Mouse (Mus musculus) liver, postnatal 0 days (tissue): ENCODE data around the gene N4bp2l1. TPM values are rescaled to one million over a fixed set of nuclear protein-coding genes. Genes with fewer than 3 reads are reported as not detected.
"Not testable (repeated sequence)": the region's sequence is repeated elsewhere in the genome, so short reads cannot be mapped to it uniquely, and the experiment has no call there.

Source experiments
- ATAC-seq: fragments of 200-750 bp; cut with Nextera tagmentation; 2 replicates; pipeline ENCODE4 v1.8.0; 2017; ENCODE audit warnings: mild to moderate bottlenecking, moderate library complexity
- DNase-seq: peaks from one replicate; pipeline ENCODE4 v3.0.0-alpha.2; 2016
- H3K27ac ChIP-seq: fragments of 300-500 bp; sonication (generic); 2 replicates; pipeline ENCODE4 v1.5.1; 2014; ENCODE audit warnings: antibody characterized with exemption, moderate library complexity, mild to moderate bottlenecking, low read depth
- H3K27me3 ChIP-seq: fragments of 300-500 bp; sonication (generic); 2 replicates; pipeline ENCODE4 v1.6.1; 2014; ENCODE audit warnings: low read length, control low read depth, mixed read lengths; ENCODE audit not compliant: insufficient read depth
- H3K36me3 ChIP-seq: fragments of 300-500 bp; sonication (generic); replicated peaks from 2 replicates; pipeline ENCODE4 v1.6.1; 2014; ENCODE audit warnings: mild to moderate bottlenecking, control low read depth, low read length, moderate library complexity, mixed read lengths; ENCODE audit not compliant: insufficient read depth
- H3K4me1 ChIP-seq: fragments of 300-500 bp; sonication (generic); 2 replicates; pipeline ENCODE4 v1.6.1; 2014; ENCODE audit warnings: antibody characterized with exemption, mild to moderate bottlenecking, control low read depth; ENCODE audit not compliant: insufficient read depth
- H3K4me2 ChIP-seq: fragments of 300-500 bp; sonication (generic); 2 replicates; pipeline ENCODE4 v1.6.1; 2014; ENCODE audit warnings: low read depth, mild to moderate bottlenecking, low read length, moderate library complexity, mixed read lengths
- H3K4me3 ChIP-seq: fragments of 300-500 bp; sonication (generic); 2 replicates; pipeline ENCODE4 v1.5.1; 2014; ENCODE audit warnings: low read depth, low read length
- H3K9ac ChIP-seq: fragments of 300-500 bp; sonication (generic); replicated peaks from 2 replicates; pipeline ENCODE4 v1.6.1; 2014; ENCODE audit warnings: mild to moderate bottlenecking, moderate library complexity
- H3K9me3 ChIP-seq: fragments of 300-500 bp; sonication (generic); 2 replicates; pipeline ENCODE4 v1.6.1; 2016; ENCODE audit warnings: mild to moderate bottlenecking, control low read depth, low read length, mixed read lengths
- CTCF ChIP-seq: sonication (generic); IDR thresholded peaks from 2 replicates; pipeline ENCODE4 v1.5.1; 2016; ENCODE audit warnings: antibody characterized with exemption, low read depth
- EP300 ChIP-seq: IDR thresholded peaks from 2 replicates; pipeline ENCODE4 v1.6.1; 2016; ENCODE audit warnings: antibody characterized with exemption, low read depth, mild to moderate bottlenecking
- WGBS: fragments of 180-500 bp; shearing (Covaris S2); extraction: QIAGEN DNeasy Blood & Tissue Kit; methylation state at CpG from one replicate; pipeline ENCODE4 v1.1.7; 2014; ENCODE audit not compliant: insufficient replicate concordance; 5-methylcytosine and 5-hydroxymethylcytosine counted together
- polyA plus RNA-seq: library from polyadenylated mRNA; unstranded; fragments of >200 nt; fragmentation: Nextera tagmentation; extraction: Ambion mirVana; gene quantifications from 2 replicates; pipeline ENCODE4 v1.2.1, GENCODE M21; 2015

Gene N4bp2l1
- polyA plus RNA-seq, result 34.0 and 39.8 TPM in 2 replicates

DNA sequence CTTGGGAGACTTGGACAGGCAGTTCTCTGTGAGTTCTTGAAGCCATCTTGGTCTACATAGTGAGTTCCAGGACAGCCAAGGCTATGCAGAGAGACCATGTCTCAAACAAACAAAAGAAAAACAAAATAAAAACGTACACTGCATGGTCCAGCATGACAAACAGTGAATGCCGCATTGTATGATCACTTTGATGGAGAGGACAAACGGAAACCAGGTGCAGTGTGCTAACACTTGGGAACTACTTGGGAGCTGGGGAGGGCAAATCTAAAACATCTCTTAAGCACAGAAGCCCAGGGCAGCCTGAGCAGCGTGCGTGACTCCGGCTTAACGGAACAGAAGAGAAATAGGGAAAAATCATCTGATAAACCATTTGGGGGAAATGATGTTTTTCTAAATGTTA, at the start of gene N4bp2l1:
N4bp2l1 (minus strand) TSS at position 101 of the 400 bp plus-strand sequence.
- WGBS, result 88% methylated on average over 7 of the region's 7 CpGs
- ATAC-seq, result no peak
- no peaks in the 10 kb centered on the region for H3K36me3 ChIP-seq
- TF ChIP-seq CTCF (no peak), EP300 (no peak)
- no peaks in the 10 kb centered on the region for H3K27me3 ChIP-seq
- peak within 1 kb of the TSS; percentile 88 for H3K27ac ChIP-seq
- H3K4me2 ChIP-seq, result 0 out of 2 replicates have a peak within 1 kb of the TSS, but pooled peaks have one; percentile 70
- no peak for DNase-seq
- peaks cover 44% of the 10 kb centered on the region for H3K4me1 ChIP-seq
- no peaks in the 10 kb centered on the region for H3K9me3 ChIP-seq
- H3K4me3 ChIP-seq, result no peak within 1 kb of the TSS
- H3K9ac ChIP-seq, result no peak within 1 kb of the TSS; the same call in 1 of the 2 replicates

DNA sequence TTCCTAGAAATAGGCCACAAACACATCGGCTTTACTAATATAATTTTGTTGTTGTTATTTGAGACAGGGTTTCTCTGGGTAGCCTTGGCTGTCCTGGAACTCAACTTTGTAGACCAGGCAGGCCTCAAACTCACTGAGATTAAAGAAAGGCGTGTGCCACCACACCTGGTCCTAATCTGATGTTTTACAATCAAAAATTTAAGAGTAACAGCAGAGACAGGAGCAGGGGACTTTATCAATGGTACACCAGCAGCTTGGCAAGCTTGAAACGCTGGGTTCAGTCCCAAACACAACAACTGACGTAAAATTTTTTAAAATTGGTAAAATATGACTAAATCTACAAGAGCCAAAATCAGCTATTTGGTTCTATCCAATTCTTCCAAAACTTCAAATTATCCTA, 47.9 kb upstream of the N4bp2l1 start:
- no peak overlapping the region for H3K4me2 ChIP-seq
- ATAC-seq (peak; percentile 26; the same call in 1 of the 2 replicates), DNase-seq (no peak)
- WGBS, result 63% methylated on average over 4 of the region's 4 CpGs
- H3K4me3 ChIP-seq, result no peak overlapping the region
- peaks cover 49% of the 10 kb centered on the region for H3K36me3 ChIP-seq
- H3K27me3 ChIP-seq, result no peaks in the 10 kb centered on the region
- no peak overlapping the region for H3K9ac ChIP-seq
- no peak overlapping the region for H3K27ac ChIP-seq
- TF ChIP-seq EP300 (peak; percentile 57; the same call in 1 of the 2 replicates), CTCF (no peak)
- no peaks in the 10 kb centered on the region for H3K9me3 ChIP-seq
- peaks cover 5% of the 10 kb centered on the region; the same call in 1 of the 2 replicates for H3K4me1 ChIP-seq

DNA sequence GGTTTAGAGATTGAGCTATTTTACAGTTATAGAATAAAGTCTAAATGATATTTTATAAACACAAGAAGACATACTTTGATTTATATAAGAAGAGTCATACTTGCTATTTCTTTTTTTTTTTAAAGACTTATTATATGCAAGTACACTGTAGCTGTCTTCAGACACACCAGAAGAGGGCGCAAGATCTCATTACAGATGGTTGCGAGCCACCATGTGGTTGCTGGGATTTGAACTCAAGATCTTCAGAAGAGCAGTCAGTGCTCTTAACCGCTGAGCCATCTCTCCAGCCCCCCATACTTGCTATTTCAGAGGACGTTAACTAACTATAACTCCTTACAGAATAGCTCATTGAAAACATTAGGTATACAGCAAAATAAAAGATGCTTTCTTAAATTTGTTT, 46.4 kb upstream of the N4bp2l1 start:
- WGBS, result 96% methylated on average over 4 of the region's 4 CpGs
- H3K4me2 ChIP-seq, H3K9me3 ChIP-seq, H3K9ac ChIP-seq, H3K27ac ChIP-seq, ATAC-seq, DNase-seq, H3K27me3 ChIP-seq, H3K4me1 ChIP-seq, H3K4me3 ChIP-seq: not testable (repeated sequence)
- peak; percentile 18; the same call in 1 of the 2 replicates for TF ChIP-seq CTCF
- peaks cover 45% of the 10 kb centered on the region for H3K36me3 ChIP-seq

DNA sequence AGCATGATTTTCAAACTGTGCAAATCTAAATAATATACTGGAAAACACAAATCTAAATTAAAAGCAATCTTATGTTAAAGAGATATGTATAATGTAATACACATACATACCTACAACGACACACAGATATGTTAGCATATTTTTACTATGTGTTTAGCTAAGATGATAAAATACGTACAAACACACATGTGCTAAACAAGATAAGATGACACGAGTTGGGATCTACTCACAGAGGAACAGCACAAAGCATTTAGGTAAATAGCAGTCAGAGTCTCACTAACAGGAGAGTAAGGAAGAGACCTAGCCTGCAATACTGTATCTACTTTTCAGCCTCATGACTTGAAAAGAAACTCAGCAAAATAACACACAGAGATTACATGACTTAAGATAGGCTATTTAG, 44.5 kb upstream of the N4bp2l1 start:
- 60% methylated on average over 3 of the region's 3 CpGs for WGBS
- TF ChIP-seq CTCF (no peak), EP300 (peak; percentile 89)
- H3K9me3 ChIP-seq, result no peaks in the 10 kb centered on the region
- H3K36me3 ChIP-seq, result peaks cover 37% of the 10 kb centered on the region
- DNase-seq (no peak), ATAC-seq (peak; percentile 83)
- no peaks in the 10 kb centered on the region for H3K27me3 ChIP-seq
- H3K9ac ChIP-seq, result no peak overlapping the region
- 0 out of 2 replicates have a peak overlapping the region, but pooled peaks have one; percentile 14 for H3K4me2 ChIP-seq
- no peak overlapping the region for H3K27ac ChIP-seq
- no peak overlapping the region for H3K4me3 ChIP-seq
- peaks cover 5% of the 10 kb centered on the region; the same call in 1 of the 2 replicates for H3K4me1 ChIP-seq

DNA sequence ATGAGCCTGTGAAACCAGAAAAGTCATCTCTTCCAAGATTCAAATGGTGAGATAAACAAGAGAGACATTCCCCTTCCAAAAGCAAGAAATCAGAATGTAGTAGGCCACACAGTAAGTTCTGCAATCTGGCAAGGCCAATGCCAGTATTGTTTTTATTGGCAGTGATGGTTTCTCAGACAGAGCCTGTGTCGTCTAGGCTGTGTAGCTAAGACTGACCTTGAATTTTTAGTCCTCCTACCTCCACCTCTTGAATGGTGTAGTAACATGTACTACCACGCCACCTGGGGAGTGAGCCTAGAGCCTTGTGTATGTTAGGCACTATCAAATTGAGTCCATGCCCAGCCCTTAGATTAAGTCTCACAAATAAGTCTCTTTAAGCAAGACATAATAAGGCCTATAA, 32.7 kb upstream of the N4bp2l1 start:
- no peak for DNase-seq
- Histone ChIP-seq H3K27ac (no peak overlapping the region), H3K27me3 (no peaks in the 10 kb centered on the region), H3K4me3 (no peak overlapping the region), H3K36me3 (0 out of 2 replicates have a peak, but pooled peaks cover 6% of the 10 kb centered on the region), H3K9ac (no peak overlapping the region), H3K4me1 (no peaks in the 10 kb centered on the region), H3K4me2 (no peak overlapping the region), H3K9me3 (no peaks in the 10 kb centered on the region)
- no peak for ATAC-seq
- TF ChIP-seq CTCF (no peak), EP300 (no peak)
- 85% methylated on average over 2 of the region's 2 CpGs for WGBS

DNA sequence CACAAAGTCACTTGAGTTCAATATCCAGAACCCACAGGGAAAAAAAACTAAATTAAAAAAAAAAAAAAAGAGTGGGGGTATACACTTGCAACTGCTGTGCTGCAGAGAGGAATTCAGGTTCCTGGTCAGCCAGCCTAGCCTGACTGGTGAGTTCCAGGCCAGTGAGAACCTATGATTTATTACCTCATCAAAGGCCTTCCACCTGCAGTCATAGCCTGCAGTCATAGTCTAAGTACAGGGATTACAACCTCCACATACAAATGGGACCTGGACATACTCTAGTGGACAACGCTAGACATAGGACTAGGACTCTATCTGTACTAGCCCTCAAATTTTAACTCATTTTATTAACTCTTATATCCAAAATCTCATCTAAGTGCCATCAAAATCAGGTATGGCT, 32.3 kb upstream of the N4bp2l1 start:
- Histone ChIP-seq H3K4me1 (no peaks in the 10 kb centered on the region), H3K4me3 (no peak overlapping the region), H3K27ac (no peak overlapping the region), H3K9me3 (no peaks in the 10 kb centered on the region), H3K9ac (no peak overlapping the region), H3K36me3 (0 out of 2 replicates have a peak, but pooled peaks cover 6% of the 10 kb centered on the region), H3K27me3 (no peaks in the 10 kb centered on the region), H3K4me2 (no peak overlapping the region)
- ATAC-seq (no peak), DNase-seq (no peak)
- WGBS, result 97% methylated on average over 1 of the region's 1 CpGs
- no peak for TF ChIP-seq CTCF

DNA sequence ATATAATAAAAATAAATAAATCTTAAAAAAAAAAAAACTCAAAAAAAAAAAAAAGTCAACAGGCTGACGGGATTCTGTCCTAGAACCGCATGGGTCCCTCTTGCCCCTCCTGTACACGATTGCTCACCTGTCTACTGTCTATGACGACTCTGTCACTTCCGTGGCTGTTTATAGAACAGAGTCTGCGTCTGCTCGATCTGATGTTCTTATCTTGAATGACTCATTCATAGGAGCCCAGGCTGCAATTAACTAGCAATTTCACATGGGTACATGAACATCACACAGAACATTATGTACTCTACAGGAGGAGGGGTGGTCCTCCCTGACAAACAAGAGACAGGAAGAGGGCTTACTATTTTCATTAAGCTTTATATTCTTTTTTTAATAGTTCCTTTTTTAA, 28.5 kb upstream of the N4bp2l1 start:
- Histone ChIP-seq H3K4me1 (peaks cover 16% of the 10 kb centered on the region), H3K4me2 (no peak overlapping the region), H3K27me3 (no peaks in the 10 kb centered on the region), H3K9me3 (no peaks in the 10 kb centered on the region), H3K36me3 (no peaks in the 10 kb centered on the region), H3K9ac (no peak overlapping the region), H3K27ac (no peak overlapping the region), H3K4me3 (no peak overlapping the region)
- no peak for TF ChIP-seq CTCF
- peak; percentile 84 for TF ChIP-seq EP300
- WGBS, result 66% methylated on average over 7 of the region's 7 CpGs
- ATAC-seq, result peak; percentile 43; the same call in 1 of the 2 replicates
- no peak for DNase-seq
